Mouse (Mus musculus) embryonic fibroblast, embryonic 13.5 days (primary cell): Measurements from ENCODE around the gene Bcs1l. TPM values are rescaled to one million over a fixed set of nuclear protein-coding genes. Genes with fewer than 3 reads are reported as not detected.

Experiments
- H3K27ac ChIP-seq: 2 replicates; pipeline ENCODE4 v1.5.1; 2012; ENCODE audit warnings: low read length, control low read depth, inconsistent platforms; ENCODE audit not compliant: insufficient read depth
- H3K4me1 ChIP-seq: 2 replicates; pipeline ENCODE4 v1.6.1; 2011; ENCODE audit warnings: low read length; ENCODE audit not compliant: control insufficient read depth, insufficient read depth
- H3K4me3 ChIP-seq: 2 replicates; pipeline ENCODE4 v1.5.1; 2011; ENCODE audit warnings: mild to moderate bottlenecking, control low read depth, low read length; ENCODE audit not compliant: insufficient read depth
- CTCF ChIP-seq: IDR thresholded peaks from 2 replicates; pipeline ENCODE4 v1.5.1; 2011; ENCODE audit warnings: mild to moderate bottlenecking, control low read depth, low read length, moderate library complexity, borderline replicate concordance; ENCODE audit not compliant: insufficient read depth
- POLR2A ChIP-seq: IDR thresholded peaks from 2 replicates; pipeline ENCODE4 v1.6.1; 2011; ENCODE audit warnings: low read depth, mild to moderate bottlenecking, control low read depth, low read length, moderate library complexity
- polyA plus RNA-seq: library from polyadenylated mRNA; stranded (reverse); fragments of >200 nt; gene quantifications from 2 replicates; pipeline ENCODE4 v1.2.4, GENCODE M21; 2011; ENCODE audit warnings: low read depth; ENCODE audit not compliant: missing spikeins, insufficient read length

Bcs1l gene
- 14.5 and 16.8 TPM in 2 replicates for polyA plus RNA-seq

GRCm38 (mm10) chr1:74587773-74588445, at the start of gene Bcs1l, which contains the start of gene Zfp142:
Gene Bcs1l (plus strand): TSS chr1:74588289.
Gene Zfp142 (minus strand): TSS chr1:74588246.
- peak within 1 kb of the TSS; percentile 69 for H3K4me3 ChIP-seq
- no peak for TF ChIP-seq CTCF
- peak; percentile 66 for TF ChIP-seq POLR2A
- peak within 1 kb of the TSS; percentile 29 for H3K27ac ChIP-seq
- H3K4me1 ChIP-seq: peaks cover 8% of the 10 kb centered on the region; the same call in 1 of the 2 replicates

- Histone ChIP-seq H3K27ac (no peak overlapping the region), H3K4me3 (no peak overlapping the region), H3K4me1 (no peaks in the 10 kb centered on the region)
- TF ChIP-seq POLR2A (no peak), CTCF (no peak)
These were observed 49.4 kb upstream of the Bcs1l start for GRCm38 (mm10) chr1:74538650-74539049.

- TF ChIP-seq POLR2A: no peak
- no peak for TF ChIP-seq CTCF
- no peak within 1 kb of the TSS for H3K4me3 ChIP-seq
- no peak within 1 kb of the TSS for H3K27ac ChIP-seq
- no peaks in the 10 kb centered on the region for H3K4me1 ChIP-seq
These were observed 45.6 kb upstream of the Bcs1l start, which contains the start of gene Plcd4 for GRCm38 (mm10) chr1:74542451-74542961. Gene Plcd4 (plus strand): TSS chr1:74542888.

GRCm38 (mm10) chr1:74544184-74544583, 43.9 kb upstream of the Bcs1l start, which contains the start of gene Usp37:
Gene Usp37 (minus strand): TSS chr1:74544284.
- H3K27ac ChIP-seq: no peak within 1 kb of the TSS

DNA sequence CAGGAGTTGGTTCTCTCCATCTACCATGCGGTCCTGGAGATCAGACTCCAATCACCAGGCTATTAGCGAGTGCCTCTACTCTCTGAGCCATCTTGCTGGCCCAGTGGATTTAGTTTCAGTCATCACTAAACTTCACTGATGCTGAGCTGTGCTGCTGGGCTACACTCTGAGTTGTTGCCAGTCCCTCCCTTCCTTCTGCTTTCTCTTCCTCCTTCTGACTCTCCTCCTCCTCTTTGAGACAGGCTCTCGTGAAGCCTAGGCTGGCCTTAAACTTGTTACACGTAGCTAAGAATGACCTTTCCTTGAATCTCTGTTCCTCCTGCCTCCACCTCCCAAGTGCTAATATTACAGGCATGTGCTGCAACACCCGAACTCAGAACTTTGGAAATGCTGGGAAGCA, 29.0 kb upstream of the Bcs1l start:
- no peak overlapping the region for H3K27ac ChIP-seq
- no peak for TF ChIP-seq CTCF
- TF ChIP-seq POLR2A: no peak
- H3K4me1 ChIP-seq: no peaks in the 10 kb centered on the region
- H3K4me3 ChIP-seq: no peak overlapping the region

More at GRCm38 (mm10) chr1:74544184-74544583, 43.9 kb upstream of the Bcs1l start, which contains the start of gene Usp37:
- Histone ChIP-seq H3K4me3 (no peak within 1 kb of the TSS), H3K4me1 (no peaks in the 10 kb centered on the region)
- no peak for TF ChIP-seq CTCF
- TF ChIP-seq POLR2A: no peak

DNA sequence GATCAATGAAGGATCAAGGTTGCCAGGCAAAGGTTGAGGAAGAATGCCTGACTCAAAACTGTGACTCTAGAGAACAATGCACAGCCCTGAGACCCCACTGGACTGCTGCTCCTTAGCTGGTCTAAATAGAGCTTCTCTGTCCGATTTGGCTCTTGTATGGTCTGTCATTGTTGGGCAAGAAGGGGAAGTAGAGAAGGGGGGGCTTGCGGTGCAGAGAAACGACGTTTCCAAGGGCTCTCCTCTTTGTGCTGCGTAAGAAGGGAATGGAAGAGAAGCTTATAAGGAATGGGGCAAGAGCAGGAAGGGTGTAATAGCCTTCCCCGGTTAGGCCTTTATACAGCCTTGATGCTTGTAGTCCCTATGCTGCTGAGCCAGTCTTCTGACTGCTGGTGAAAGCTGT, 22.3 kb upstream of the Bcs1l start:
- H3K4me1 ChIP-seq: no peaks in the 10 kb centered on the region
- TF ChIP-seq CTCF: no peak
- no peak for TF ChIP-seq POLR2A
- H3K4me3 ChIP-seq: no peak overlapping the region
- H3K27ac ChIP-seq: no peak overlapping the region

DNA sequence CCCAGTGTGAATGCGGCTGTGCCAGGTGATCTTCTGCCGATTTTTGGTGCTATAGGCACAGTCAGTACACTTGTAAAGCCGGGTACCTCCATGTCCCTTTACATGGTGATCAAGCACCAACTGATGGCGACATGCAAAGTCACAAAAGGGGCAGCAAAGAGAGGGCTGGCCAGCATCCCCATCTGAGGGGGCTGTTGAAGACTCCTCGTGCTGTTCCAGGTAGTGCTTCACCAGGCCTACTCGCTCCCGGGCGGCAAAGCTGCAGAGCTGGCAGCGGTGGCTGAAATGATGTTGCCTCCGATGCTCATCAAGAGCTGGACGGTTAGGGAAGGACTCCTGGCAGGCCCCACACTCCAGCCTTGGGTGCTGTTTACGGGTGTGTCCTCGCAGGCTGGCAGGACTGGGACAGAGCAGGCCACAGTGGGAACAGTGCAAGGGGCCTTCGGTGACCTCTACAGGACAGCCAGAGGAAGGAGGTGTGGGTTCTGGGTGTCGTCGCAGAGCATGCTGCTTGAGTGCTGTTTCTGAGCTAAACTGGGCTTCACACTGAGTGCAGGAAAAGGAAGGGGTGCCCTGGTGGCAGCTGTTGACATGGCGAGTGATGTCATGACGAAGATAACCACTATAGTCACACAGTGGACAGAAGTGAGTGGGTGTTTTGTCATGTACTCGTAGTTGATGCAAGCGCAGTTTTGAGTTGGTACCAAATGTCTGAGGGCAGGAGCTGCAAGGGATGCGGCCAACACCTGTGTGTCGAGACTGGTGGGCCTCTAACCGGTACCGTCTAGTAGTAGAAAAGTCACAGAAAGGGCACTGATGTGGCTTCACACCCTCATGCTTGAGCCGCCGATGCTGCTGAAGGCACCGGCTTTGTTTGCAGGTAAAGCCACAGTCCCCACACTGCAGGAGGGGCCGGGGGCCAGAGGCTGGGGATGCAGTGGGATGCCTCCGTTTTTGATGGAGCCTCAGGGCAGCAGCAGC, 18.1 kb upstream of the Bcs1l start:
- TF ChIP-seq POLR2A (no peak), CTCF (no peak)
- no peak overlapping the region for H3K27ac ChIP-seq
- H3K4me1 ChIP-seq: no peaks in the 10 kb centered on the region
- no peak overlapping the region for H3K4me3 ChIP-seq

- no peak overlapping the region for H3K27ac ChIP-seq
- TF ChIP-seq POLR2A (no peak), CTCF (no peak)
- peaks cover 8% of the 10 kb centered on the region; the same call in 1 of the 2 replicates for H3K4me1 ChIP-seq
- no peak overlapping the region for H3K4me3 ChIP-seq
These were observed 5.5 kb upstream of the Bcs1l start for GRCm38 (mm10) chr1:74582621-74583020.

GRCm38 (mm10) chr1:74584616-74585398, 3.3 kb upstream of the Bcs1l start:
- H3K27ac ChIP-seq: no peak overlapping the region
- H3K4me3 ChIP-seq: no peak overlapping the region
- TF ChIP-seq POLR2A (no peak), CTCF (no peak)
- peaks cover 8% of the 10 kb centered on the region; the same call in 1 of the 2 replicates for H3K4me1 ChIP-seq
